Mouse (Mus musculus): ENCODE results near the gene Crybb1.

Gene Crybb1

GRCm38 (mm10) chr5:112255426-112255825 lies at the start of gene Crybb1:
Gene Crybb1 (plus strand): TSS chr5:112255815.
- DNase-seq (ENCODE audit: low spot score): peak; percentile 21

DNA sequence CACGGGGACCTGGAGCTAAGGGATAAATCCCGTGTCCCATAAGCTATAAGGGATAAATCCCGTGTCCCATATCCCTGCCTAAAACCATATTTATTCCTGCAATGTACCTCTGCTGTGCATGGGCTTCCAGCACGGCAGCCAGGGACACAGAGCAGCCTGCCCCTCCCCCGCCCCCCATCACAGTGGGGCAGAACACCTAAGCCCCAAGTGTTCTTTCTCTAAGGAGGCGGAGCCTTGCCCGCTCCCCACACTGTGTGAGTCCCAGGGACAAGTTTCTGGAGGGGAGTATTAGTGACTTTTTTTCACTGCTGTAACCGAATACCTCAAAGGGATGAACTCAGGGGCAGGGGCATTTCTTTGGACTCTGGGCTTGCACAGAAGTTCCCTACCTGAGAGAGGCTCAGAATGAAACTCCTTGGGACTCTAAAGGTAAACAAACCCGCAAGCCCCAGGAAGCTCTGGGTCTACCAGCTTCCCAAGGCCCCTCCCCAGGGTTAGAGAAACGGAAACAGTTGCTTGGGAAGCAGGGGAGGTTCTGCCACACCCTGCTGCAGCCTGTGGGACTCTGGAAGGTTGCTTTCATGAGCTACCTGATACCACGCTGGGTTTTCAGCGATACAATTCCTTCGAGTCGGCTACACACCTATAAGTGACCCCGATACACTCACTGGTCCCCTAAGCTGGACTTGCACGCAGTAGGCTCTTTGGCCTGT lies 48.9 kb upstream of the Crybb1 start:
- no peak for DNase-seq (ENCODE audit: low spot score)

DNA sequence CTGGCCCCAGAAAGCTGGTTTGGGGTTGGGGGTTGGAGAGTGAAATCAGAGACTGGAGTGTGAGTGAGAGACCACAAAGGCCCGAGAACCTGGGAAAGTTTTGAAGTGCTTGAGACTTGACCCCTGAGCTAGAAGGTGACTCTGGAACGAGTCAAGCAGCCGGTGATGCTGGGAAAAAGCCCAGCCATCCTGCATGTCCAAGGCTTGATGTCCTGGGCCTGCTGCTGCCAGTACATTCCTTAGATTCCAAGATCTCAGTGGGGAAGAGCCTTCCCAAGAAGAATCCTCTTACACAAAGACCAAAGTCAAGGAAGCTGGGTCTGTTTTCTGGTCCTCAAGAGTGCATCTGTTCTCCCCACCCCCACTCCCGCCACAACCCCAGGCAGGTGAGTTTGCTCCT lies 47.3 kb upstream of the Crybb1 start:
- DNase-seq (ENCODE audit: low spot score): no peak

- DNase-seq (ENCODE audit: low spot score): no peak
Observed at GRCm38 (mm10) chr5:112210104-112210503, 45.5 kb upstream of the Crybb1 start.

GRCm38 (mm10) chr5:112211911-112212310 lies 43.7 kb upstream of the Crybb1 start:
- DNase-seq (ENCODE audit: low spot score): no peak

DNA sequence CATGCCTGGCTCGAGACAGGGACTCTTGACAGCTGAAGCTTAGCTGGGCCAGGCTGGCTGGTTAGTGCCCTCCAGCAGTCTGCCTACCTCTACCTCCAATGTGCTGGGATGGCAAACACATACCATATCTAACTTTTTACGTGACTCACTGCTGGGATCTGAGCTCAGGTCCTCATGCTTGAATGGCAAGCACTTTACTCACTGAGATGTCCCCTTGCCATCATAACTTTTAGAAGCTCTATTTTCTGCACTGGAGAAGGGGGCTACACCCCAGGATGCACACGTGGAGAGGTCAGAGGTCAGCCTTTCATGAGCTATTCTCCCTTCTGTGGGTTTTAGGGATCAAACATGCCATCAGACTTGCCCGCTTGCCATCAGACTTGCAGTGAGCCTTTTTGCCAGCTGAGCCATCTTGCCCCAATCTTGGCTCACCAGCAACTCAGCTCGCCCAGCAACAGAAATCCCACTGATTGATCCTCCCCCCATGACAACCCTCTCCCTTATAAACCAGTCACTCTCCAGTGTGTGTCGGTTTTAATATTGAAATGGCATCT lies 42.8 kb upstream of the Crybb1 start:
- no peak for DNase-seq (ENCODE audit: low spot score)

DNA sequence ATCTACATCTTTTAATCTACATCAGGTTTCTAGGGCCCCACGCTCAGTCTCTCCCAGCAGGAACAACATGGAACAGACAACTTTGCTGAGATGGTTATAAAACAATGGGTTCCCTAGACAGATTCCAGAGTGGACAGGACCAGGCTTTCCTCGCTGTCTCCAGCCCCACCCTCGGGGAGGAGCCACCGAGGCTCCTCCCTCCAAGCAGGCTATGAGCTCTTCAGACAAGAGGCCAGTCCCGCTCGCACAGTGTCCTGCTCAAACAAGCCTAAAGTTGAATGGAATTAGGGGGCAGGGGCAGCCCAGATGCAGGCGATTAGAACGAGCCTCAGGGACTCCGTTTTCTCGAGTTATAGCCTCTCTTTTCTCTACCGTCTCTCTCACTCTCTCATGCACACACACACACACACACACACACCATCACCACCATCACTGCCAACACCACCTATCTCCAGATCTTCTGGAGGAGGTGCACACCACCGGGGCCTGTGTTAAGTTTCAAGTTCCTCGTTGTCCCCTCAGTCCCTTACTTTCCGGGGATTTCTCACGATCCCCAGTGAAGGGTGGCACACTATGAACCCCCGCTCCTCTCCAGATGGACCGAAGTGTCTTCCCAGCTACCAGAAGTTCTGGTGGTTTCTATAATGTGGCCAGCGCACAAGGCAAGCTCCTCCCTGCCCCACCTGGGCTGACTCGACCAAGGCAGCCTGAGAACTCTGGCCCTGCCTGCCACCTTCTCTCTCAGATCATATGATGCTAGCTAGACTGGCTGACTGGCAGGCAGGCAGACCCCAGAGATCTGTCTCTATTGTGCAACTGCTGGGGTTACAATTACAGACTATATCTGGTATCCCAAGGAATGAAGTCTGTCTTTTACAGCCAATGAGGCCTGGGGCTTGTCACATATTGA lies 42.0 kb upstream of the Crybb1 start:
- DNase-seq (ENCODE audit: low spot score): no peak

- no peak for DNase-seq (ENCODE audit: low spot score)
Observed at GRCm38 (mm10) chr5:112214419-112214818, 41.2 kb upstream of the Crybb1 start.

- DNase-seq (ENCODE audit: low spot score): no peak
Observed at GRCm38 (mm10) chr5:112215291-112215751, 40.3 kb upstream of the Crybb1 start.

DNA sequence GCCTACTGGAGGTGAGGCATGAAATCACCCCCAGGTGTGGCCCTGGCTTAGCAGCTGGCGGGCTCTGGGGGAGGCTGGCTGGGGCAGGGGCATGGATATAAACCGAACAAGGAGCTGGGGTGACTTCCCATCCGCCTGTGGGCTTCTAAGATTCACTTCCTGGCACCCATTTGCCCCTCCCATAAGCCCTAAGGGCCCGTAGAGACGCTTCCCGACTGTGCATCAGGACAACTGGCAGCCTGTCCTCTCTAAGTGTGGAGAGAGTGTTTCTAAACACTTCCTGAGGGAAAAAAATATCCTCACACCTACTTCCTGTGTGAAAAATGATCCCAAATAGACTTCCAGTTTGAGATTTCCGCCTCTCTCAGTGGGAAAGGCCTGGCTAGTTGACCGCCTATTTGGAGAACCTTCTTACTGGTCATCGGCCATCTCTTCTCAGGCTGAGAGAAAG lies 39.8 kb upstream of the Crybb1 start:
- no peak for DNase-seq (ENCODE audit: low spot score)

- no peak for DNase-seq (ENCODE audit: low spot score)
Observed at GRCm38 (mm10) chr5:112216335-112216734, 39.3 kb upstream of the Crybb1 start.

GRCm38 (mm10) chr5:112217031-112217430 lies 38.6 kb upstream of the Crybb1 start:
- no peak for DNase-seq (ENCODE audit: low spot score)

DNA sequence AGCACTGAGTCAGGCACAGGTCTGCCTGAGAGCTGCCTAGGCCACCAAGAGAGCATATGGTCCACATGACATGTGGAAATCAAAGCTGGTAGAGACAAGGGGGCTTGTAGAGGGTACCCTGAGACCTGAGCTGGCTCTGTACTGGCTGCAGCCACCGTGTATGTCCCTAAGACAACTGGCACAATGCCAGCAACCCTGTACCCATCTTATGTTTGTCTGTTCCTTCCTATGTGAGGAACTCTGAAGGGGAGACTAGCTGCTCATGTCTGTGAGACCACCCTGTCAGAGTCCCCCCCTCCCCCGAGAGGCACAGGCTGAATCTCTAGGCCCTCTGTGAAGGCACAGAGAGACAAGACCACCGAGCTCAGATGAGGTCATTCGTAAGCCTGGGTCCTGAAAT lies 36.9 kb upstream of the Crybb1 start:
- no peak for DNase-seq (ENCODE audit: low spot score)

GRCm38 (mm10) chr5:112219398-112219797 lies 36.2 kb upstream of the Crybb1 start:
- no peak for DNase-seq (ENCODE audit: low spot score)

DNA sequence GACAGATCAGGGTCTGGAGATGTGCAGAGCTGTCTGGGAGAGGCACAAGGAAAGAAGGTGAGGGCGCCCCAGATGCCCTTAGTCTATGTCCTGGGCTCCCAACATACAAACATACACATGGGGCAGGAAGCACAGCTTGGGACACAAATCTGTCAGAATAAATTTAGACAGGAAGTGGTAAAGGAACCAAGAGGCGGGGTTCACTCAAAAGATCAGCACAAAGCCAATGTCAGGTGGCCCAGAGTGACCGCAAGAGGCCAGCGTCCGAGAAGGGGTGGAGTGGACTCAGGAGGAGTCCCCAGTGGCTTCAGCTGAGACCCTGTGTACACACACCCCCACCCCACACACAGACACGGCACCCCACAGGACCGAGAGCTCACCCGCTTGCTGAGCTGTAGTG lies 35.4 kb upstream of the Crybb1 start:
- DNase-seq (ENCODE audit: low spot score): no peak

DNA sequence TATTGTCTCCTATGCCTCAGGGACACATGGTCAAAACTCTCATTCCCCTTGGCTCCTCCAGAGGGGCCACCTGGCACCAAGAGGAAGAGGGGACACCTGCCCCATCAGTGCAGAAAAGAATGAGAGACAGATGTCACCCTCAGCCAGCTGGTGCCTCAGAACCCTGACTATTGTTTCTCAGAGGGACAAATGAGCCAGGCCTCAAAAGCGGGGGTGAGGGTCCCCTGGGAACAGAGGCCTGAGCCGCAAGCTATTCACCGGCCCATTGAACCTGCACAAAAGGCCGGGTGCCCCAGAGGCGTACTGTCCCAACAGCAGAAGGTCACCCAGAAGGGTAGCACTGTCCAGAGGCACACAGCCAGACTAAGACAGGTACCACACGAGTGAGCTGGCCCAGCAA lies 30.0 kb upstream of the Crybb1 start:
- DNase-seq (ENCODE audit: low spot score): no peak

- DNase-seq (ENCODE audit: low spot score): no peak
Observed at GRCm38 (mm10) chr5:112227354-112227753, 28.3 kb upstream of the Crybb1 start.

GRCm38 (mm10) chr5:112227898-112228239 lies 27.7 kb upstream of the Crybb1 start:
- DNase-seq (ENCODE audit: low spot score): no peak

GRCm38 (mm10) chr5:112228240-112229076 lies 27.2 kb upstream of the Crybb1 start:
- DNase-seq (ENCODE audit: low spot score): no peak

- DNase-seq (ENCODE audit: low spot score): no peak
Observed at GRCm38 (mm10) chr5:112235806-112236205, 19.8 kb upstream of the Crybb1 start.

DNA sequence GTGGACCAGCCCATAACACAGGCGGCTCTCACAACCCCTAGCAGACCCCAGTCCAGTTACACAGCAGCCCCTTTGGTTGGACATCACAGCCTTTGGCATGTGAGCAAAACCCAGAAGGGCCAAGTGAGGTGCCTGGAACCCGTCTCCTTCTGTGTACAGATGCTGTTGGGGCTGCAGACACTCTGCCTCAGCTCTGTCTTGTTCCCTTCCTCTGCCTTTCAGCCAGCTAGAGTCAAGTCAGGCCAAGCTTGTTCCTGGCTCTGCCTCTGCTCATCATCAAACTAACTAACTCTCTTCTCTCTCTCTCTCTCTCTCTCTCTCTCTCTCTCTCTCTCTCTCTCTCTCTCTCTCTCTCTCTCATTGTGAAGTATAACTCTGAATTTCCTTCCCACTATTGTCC lies 19.0 kb upstream of the Crybb1 start:
- DNase-seq (ENCODE audit: low spot score): no peak

GRCm38 (mm10) chr5:112237439-112237838 lies 18.2 kb upstream of the Crybb1 start:
- DNase-seq (ENCODE audit: low spot score): no peak

Measured in ovary, postnatal 10 days (tissue).